Mouse (Mus musculus) inflammation-experienced regulatory T-cells, adult 6 months (primary cell): ENCODE data around the gene Elavl4. TPM values are rescaled to one million over a fixed set of nuclear protein-coding genes. Genes with fewer than 3 reads are reported as not detected.

Source experiments
- ATAC-seq: one replicate; pipeline ENCODE4 v1.8.0; 2017
- polyA plus RNA-seq, 3 experiments: library from polyadenylated mRNA; unstranded; fragments of 100-300 nt; shearing (Covaris generic); gene quantifications; one replicate each; pipeline ENCODE4 v1.2.1; 2017

Elavl4 gene
- polyA plus RNA-seq, 3 experiments from 2014 or later = not detected

- no peak for ATAC-seq
These were observed 194.1 kb downstream of the Elavl4 start for GRCm38 (mm10) chr4:110157515-110158159.

GRCm38 (mm10) chr4:110155954-110156353 is 195.8 kb downstream of the Elavl4 start:
- ATAC-seq = no peak

Other genes with a start within 250 kb of the Elavl4 start
- gene Agbl4, start 45.8 kb upstream of the Elavl4 start, polyA plus RNA-seq = not detected